Mouse (Mus musculus) heart, postnatal 0 days (tissue): ENCODE measurements around the gene Bloc1s6. TPM values are rescaled to one million over a fixed set of nuclear protein-coding genes. Genes with fewer than 3 reads are reported as not detected.

Experiments
- ATAC-seq: fragments of 200-750 bp; cut with Nextera tagmentation; 2 replicates; pipeline ENCODE4 v1.8.0; 2017; ENCODE audit warnings: low read depth, moderate number of reproducible peaks, moderate library complexity; ENCODE audit not compliant: insufficient read depth
- DNase-seq: peaks from one replicate; pipeline ENCODE4 v3.0.0-alpha.2; 2016; ENCODE audit warnings: low spot score
- H3K27ac ChIP-seq: fragments of 300-500 bp; sonication (generic); 2 replicates; pipeline ENCODE4 v1.5.1; 2014; ENCODE audit warnings: low read depth, mild to moderate bottlenecking
- H3K27me3 ChIP-seq: fragments of 300-500 bp; sonication (generic); 2 replicates; pipeline ENCODE4 v1.6.1; 2014; ENCODE audit warnings: low read length, mixed read lengths; ENCODE audit not compliant: control insufficient read depth, insufficient read depth
- H3K36me3 ChIP-seq: fragments of 300-500 bp; sonication (generic); replicated peaks from 2 replicates; pipeline ENCODE4 v1.6.1; 2014; ENCODE audit warnings: low read length, mixed read lengths; ENCODE audit not compliant: control insufficient read depth, insufficient read depth
- H3K4me1 ChIP-seq: fragments of 300-500 bp; sonication (generic); 2 replicates; pipeline ENCODE4 v1.6.1; 2014; ENCODE audit warnings: antibody characterized with exemption; ENCODE audit not compliant: control insufficient read depth, insufficient read depth
- H3K4me2 ChIP-seq: fragments of 300-500 bp; sonication (generic); 2 replicates; pipeline ENCODE4 v1.6.1; 2014; ENCODE audit warnings: low read depth, mild to moderate bottlenecking, low read length, moderate library complexity
- H3K4me3 ChIP-seq: fragments of 300-500 bp; sonication (generic); 2 replicates; pipeline ENCODE4 v1.5.1; 2014; ENCODE audit warnings: low read depth, low read length
- H3K9ac ChIP-seq: fragments of 300-500 bp; sonication (generic); replicated peaks from 2 replicates; pipeline ENCODE4 v1.6.1; 2014; ENCODE audit warnings: low read depth, low read length, mixed read lengths
- H3K9me3 ChIP-seq: fragments of 300-500 bp; sonication (generic); replicated peaks from 2 replicates; pipeline ENCODE4 v1.6.1; 2016; ENCODE audit warnings: low read length; ENCODE audit not compliant: control insufficient read depth
- CTCF ChIP-seq: IDR thresholded peaks from 2 replicates; pipeline ENCODE4 v1.5.1; 2016; ENCODE audit warnings: antibody characterized with exemption, control low read depth, low read depth
- EP300 ChIP-seq: IDR thresholded peaks from 2 replicates; pipeline ENCODE4 v1.6.1; 2016; ENCODE audit warnings: antibody characterized with exemption, low read depth
- WGBS: fragments of 180-500 bp; shearing (Covaris S2); extraction: QIAGEN DNeasy Blood & Tissue Kit; methylation state at CpG from one replicate; pipeline ENCODE4 v1.1.7; 2014; 5-methylcytosine and 5-hydroxymethylcytosine counted together
- polyA plus RNA-seq: library from polyadenylated mRNA; unstranded; fragments of >200 nt; fragmentation: Nextera tagmentation; extraction: Ambion mirVana; gene quantifications from 2 replicates; pipeline ENCODE4 v1.2.1, GENCODE M21; 2015
- total RNA-seq: library from RNA; depleted of rRNA; stranded (reverse); fragments of >200 nt; gene quantifications from 2 replicates; pipeline ENCODE4 v1.2.3, GENCODE M21; 2014; ENCODE audit warnings: low replicate concordance; rRNA removed

Bloc1s6 gene
- total and polyA plus RNA-seq, 2 experiments from 2014 or later, result 16.5 to 28.6 TPM

- Histone ChIP-seq H3K9me3 (no peaks in the 10 kb centered on the region), H3K27me3 (no peaks in the 10 kb centered on the region), H3K36me3 (no peaks in the 10 kb centered on the region), H3K27ac (no peak overlapping the region), H3K4me1 (no peaks in the 10 kb centered on the region), H3K4me3 (no peak overlapping the region), H3K4me2 (no peak overlapping the region), H3K9ac (no peak overlapping the region)
- ATAC-seq, result no peak
- 86% methylated on average over 2 of the region's 2 CpGs for WGBS
- TF ChIP-seq EP300, result no peak
- no peak for TF ChIP-seq CTCF
- no peak for DNase-seq
These were observed 47.9 kb downstream of the Bloc1s6 start for GRCm38 (mm10) chr2:122786167-122786566.

DNA sequence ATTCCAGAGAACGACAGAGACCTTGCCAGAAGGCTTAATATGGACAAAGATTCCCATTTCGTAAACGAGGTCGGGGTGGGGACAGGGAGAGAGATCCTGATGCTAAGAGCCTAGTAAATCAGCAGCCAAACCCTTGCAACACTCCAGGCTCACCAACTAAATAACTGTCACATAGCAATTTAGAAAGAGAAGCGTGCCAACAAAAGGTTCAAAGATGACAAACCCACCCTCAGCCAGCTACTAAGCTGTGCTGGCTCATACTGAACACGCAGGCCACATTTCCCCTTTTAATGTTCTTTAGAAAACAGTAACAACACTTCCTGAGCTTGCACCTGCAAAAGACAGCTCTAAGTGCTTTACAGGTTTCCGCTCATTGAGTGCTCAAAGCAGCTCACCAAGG is 51.0 kb downstream of the Bloc1s6 start:
- Histone ChIP-seq H3K27ac (peak overlapping the region; percentile 27; the same call in 1 of the 2 replicates), H3K9me3 (no peaks in the 10 kb centered on the region), H3K36me3 (no peaks in the 10 kb centered on the region), H3K4me1 (no peaks in the 10 kb centered on the region), H3K9ac (no peak overlapping the region), H3K4me3 (no peak overlapping the region), H3K4me2 (no peak overlapping the region), H3K27me3 (no peaks in the 10 kb centered on the region)
- 82% methylated on average over 7 of the region's 7 CpGs for WGBS
- no peak for ATAC-seq
- no peak for DNase-seq
- TF ChIP-seq CTCF (no peak), EP300 (no peak)

GRCm38 (mm10) chr2:122789730-122790129 is 51.4 kb downstream of the Bloc1s6 start:
- Histone ChIP-seq H3K4me2 (no peak overlapping the region), H3K9ac (no peak overlapping the region), H3K9me3 (no peaks in the 10 kb centered on the region), H3K27ac (no peak overlapping the region), H3K4me1 (no peaks in the 10 kb centered on the region), H3K4me3 (no peak overlapping the region), H3K27me3 (no peaks in the 10 kb centered on the region), H3K36me3 (no peaks in the 10 kb centered on the region)
- ATAC-seq (no peak), DNase-seq (no peak)
- no peak for TF ChIP-seq EP300
- 64% methylated on average over 6 of the region's 6 CpGs for WGBS

Other genes starting within 250 kb of the Bloc1s6 start
- gene Gatm, start 127.2 kb upstream of the Bloc1s6 start, total RNA-seq, result 3.7 and 3.8 TPM in 2 replicates
- gene Gatm, start 127.2 kb upstream of the Bloc1s6 start, polyA plus RNA-seq, result 6.0 and 6.8 TPM in 2 replicates
- 2.5 TPM in 1 of 2 replicates, not detected in the other for gene AA467197, start 101.5 kb upstream of the Bloc1s6 start, total RNA-seq
- 0.16 TPM in 1 of 2 replicates, not detected in the other for gene AA467197, start 101.5 kb upstream of the Bloc1s6 start, polyA plus RNA-seq
- gene Slc30a4, start 35.8 kb upstream of the Bloc1s6 start, total RNA-seq, result 20.2 and 31.0 TPM in 2 replicates
- 3.0 and 3.8 TPM in 2 replicates for gene Slc30a4, start 35.8 kb upstream of the Bloc1s6 start, polyA plus RNA-seq
- gene Sqor, start 26.7 kb downstream of the Bloc1s6 start, total RNA-seq, result 8.1 and 11.4 TPM in 2 replicates
- gene Sqor, start 26.7 kb downstream of the Bloc1s6 start, polyA plus RNA-seq, result 8.0 and 8.9 TPM in 2 replicates